Mouse (Mus musculus) heart, adult 2 months (tissue): ENCODE data around the gene Nup133.

Source experiments
- CTCF ChIP-seq: fragments of 200-600 bp; IDR thresholded peaks from 2 replicates; pipeline ENCODE4 v1.8.1; 2022; ENCODE audit warnings: antibody characterized with exemption, mild to moderate bottlenecking, moderate library complexity
- POLR2A ChIP-seq: fragments of 200-500 bp; IDR thresholded peaks from 2 replicates; pipeline ENCODE4 v1.6.1; 2011; ENCODE audit warnings: mild to moderate bottlenecking, low read depth, low read length, control low read depth; ENCODE audit not compliant: insufficient read depth

DNA sequence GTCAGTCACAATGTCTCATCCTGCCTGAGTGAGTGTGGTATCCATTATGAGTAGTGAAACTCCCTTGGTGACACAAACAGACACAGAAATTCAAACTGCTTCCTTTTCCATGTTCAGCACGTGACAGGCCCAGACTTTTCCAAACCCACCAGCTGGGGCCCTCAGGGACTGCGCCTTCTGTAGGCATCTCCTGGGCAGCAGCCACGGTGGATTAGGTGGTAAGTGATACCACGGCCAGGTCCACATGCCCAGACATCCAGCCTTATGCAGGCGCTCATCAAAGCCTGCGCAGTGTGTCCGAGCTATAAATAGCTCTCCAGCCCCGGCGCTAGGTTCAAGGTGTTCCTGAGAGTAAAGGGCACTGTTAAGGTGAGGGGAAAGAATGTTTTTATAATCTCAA lies 77.0 kb downstream of the Nup133 start:
- no peak for TF ChIP-seq POLR2A
- TF ChIP-seq CTCF, result no peak
